Mouse (Mus musculus) limb, embryonic 10.5 days (tissue): ENCODE data around the gene Pkhd1. TPM values are rescaled to one million over a fixed set of nuclear protein-coding genes. Genes with fewer than 3 reads are reported as not detected.

ENCODE experiments used
- DNase-seq: peaks from one replicate; pipeline ENCODE4 v3.0.0-alpha.2; 2017; ENCODE audit warnings: low spot score
- H3K27ac ChIP-seq: fragments of 300-500 bp; sonication (generic); 2 replicates; pipeline ENCODE4 v1.5.1; 2016; ENCODE audit warnings: mild to moderate bottlenecking
- H3K27me3 ChIP-seq: fragments of 300-500 bp; sonication (generic); 2 replicates; pipeline ENCODE4 v1.6.1; 2016; ENCODE audit warnings: low read depth, mild to moderate bottlenecking; ENCODE audit not compliant: poor library complexity, severe bottlenecking
- H3K36me3 ChIP-seq: fragments of 300-500 bp; sonication (generic); 2 replicates; pipeline ENCODE4 v1.6.1; 2016; ENCODE audit warnings: mild to moderate bottlenecking, moderate library complexity
- H3K4me1 ChIP-seq: fragments of 300-500 bp; sonication (generic); 2 replicates; pipeline ENCODE4 v1.6.1; 2016
- H3K4me3 ChIP-seq: fragments of 300-500 bp; sonication (generic); 2 replicates; pipeline ENCODE4 v1.5.1; 2016; ENCODE audit warnings: mild to moderate bottlenecking, moderate library complexity
- H3K9me3 ChIP-seq: fragments of 300-500 bp; sonication (generic); replicated peaks from 2 replicates; pipeline ENCODE4 v1.6.1; 2016; ENCODE audit warnings: mild to moderate bottlenecking
- WGBS: fragments of 180-500 bp; shearing (Covaris S2); methylation state at CpG from one replicate; pipeline ENCODE4 v1.1.7; 2016; 5-methylcytosine and 5-hydroxymethylcytosine counted together
- polyA plus RNA-seq: library from polyadenylated mRNA; unstranded; fragments of >200 nt; fragmentation: Nextera tagmentation; extraction: Ambion mirVana; gene quantifications from 2 replicates; pipeline ENCODE4 v1.2.1, GENCODE M21; 2016

The Pkhd1 gene
- polyA plus RNA-seq, 1 experiment from 2014 or later = 0.04 TPM

DNA sequence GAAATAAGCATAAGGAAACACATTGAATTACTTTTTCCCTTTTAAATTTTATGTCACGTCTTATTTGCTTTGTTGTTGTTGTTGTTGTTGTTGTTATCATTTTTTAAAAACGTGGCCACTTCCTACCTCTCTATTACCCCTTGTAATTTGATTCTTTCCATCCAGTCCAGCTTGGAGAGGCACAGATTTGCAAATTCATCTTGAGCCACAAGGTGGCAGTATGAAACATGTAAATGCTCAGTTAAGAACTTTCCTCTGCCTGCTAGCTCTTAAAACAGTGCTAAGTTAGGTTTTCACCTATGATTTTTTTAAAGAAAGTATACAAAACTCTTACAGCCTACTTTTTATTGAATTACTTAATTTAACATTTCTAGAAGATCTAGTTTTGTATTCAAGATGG is 306.4 kb downstream of the Pkhd1 start:
- Histone ChIP-seq H3K4me3 (no peak overlapping the region), H3K27me3 (no peaks in the 10 kb centered on the region), H3K36me3 (no peaks in the 10 kb centered on the region), H3K4me1 (no peaks in the 10 kb centered on the region), H3K27ac (no peak overlapping the region), H3K9me3 (no peaks in the 10 kb centered on the region)
- 6% methylated on average over 2 of the region's 2 CpGs for WGBS
- peak; percentile 40 for DNase-seq

DNA sequence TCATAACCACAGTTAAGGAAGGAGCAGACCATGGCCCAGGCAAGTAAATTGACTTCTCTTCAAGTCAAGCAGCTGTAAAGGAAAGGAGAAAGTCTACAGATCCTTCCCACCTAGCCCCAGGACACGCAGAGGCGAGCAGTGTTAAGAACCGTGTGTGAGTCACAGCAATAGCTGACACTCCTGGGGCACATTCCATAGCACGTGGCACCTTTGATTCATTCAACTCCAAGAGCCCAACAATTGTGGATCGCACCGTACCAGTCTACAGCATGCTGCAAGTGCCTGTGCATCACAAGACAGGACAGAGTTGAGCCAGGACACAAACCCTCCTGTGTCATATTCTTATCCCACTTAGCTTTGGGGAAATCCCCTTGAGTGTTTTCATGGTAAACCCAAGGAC is 306.9 kb downstream of the Pkhd1 start:
- Histone ChIP-seq H3K9me3 (no peaks in the 10 kb centered on the region), H3K36me3 (no peaks in the 10 kb centered on the region), H3K27ac (no peak overlapping the region), H3K27me3 (no peaks in the 10 kb centered on the region), H3K4me1 (no peaks in the 10 kb centered on the region), H3K4me3 (no peak overlapping the region)
- no peak for DNase-seq
- 78% methylated on average over 6 of the region's 6 CpGs for WGBS

DNA sequence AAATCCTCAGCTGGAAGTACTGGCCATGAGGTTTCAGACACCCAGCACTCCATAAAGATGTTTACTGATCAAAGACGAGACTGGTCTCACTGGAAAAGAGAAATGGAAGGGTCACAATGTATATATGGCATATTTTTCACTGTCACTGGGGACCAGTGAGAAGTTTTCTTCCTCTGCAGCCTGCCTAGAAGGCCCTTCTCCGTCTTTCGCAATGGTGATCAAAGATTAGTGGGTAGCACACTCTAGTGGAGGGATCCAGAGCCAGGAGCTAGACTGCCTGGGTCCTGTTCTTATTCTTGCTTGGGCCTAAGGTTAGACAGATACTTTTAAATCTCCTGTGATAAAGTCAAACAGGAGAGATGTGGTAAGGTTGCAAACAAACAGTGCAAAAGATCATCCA is 311.7 kb downstream of the Pkhd1 start:
- 54% methylated on average over 3 of the region's 3 CpGs for WGBS

DNA sequence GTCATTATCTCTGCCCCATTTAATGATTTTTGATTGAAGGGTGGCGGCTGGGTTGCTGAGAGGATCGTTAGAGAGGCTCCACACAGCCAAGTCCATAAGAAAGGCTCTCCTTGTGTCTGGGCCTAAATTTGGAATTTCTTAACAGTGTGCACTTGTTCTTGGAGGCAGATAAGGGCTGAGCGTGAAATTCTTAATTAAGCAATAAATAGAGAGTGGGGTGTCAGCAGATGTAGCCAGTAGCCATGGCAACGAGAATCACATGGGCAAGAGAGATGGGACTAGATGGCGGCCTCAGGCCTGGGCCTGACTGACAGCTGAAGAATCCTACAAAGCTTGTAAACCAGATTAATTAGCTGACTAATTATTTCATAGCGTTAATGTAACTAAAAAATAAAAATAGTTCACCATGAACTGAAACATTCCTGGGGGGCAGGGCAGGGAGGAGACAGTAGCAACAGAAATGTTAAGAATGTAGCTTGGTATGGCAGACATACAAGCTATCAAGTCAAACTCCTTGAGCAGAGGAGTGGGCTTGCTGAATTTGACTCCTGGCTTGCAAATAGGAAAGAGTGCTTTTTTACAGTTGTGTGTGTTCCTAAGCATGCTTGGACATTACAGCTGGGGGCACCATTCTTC is 314.8 kb downstream of the Pkhd1 start:
- H3K4me3 ChIP-seq = no peak overlapping the region
- 75% methylated on average over 6 of the region's 6 CpGs for WGBS
- no peak for DNase-seq
- H3K4me1 ChIP-seq = peaks cover 2% of the 10 kb centered on the region; the same call in 1 of the 2 replicates
- no peaks in the 10 kb centered on the region for H3K27me3 ChIP-seq
- no peak overlapping the region for H3K27ac ChIP-seq
- H3K36me3 ChIP-seq = no peaks in the 10 kb centered on the region
- H3K9me3 ChIP-seq = no peaks in the 10 kb centered on the region

More for the DNA sequence above, 311.7 kb downstream of the Pkhd1 start:
- no peak for DNase-seq
- H3K4me3 ChIP-seq = no peak overlapping the region
- H3K36me3 ChIP-seq = no peaks in the 10 kb centered on the region
- H3K9me3 ChIP-seq = no peaks in the 10 kb centered on the region
- no peaks in the 10 kb centered on the region for H3K27me3 ChIP-seq
- no peak overlapping the region for H3K27ac ChIP-seq
- H3K4me1 ChIP-seq = peaks cover 2% of the 10 kb centered on the region; the same call in 1 of the 2 replicates

DNA sequence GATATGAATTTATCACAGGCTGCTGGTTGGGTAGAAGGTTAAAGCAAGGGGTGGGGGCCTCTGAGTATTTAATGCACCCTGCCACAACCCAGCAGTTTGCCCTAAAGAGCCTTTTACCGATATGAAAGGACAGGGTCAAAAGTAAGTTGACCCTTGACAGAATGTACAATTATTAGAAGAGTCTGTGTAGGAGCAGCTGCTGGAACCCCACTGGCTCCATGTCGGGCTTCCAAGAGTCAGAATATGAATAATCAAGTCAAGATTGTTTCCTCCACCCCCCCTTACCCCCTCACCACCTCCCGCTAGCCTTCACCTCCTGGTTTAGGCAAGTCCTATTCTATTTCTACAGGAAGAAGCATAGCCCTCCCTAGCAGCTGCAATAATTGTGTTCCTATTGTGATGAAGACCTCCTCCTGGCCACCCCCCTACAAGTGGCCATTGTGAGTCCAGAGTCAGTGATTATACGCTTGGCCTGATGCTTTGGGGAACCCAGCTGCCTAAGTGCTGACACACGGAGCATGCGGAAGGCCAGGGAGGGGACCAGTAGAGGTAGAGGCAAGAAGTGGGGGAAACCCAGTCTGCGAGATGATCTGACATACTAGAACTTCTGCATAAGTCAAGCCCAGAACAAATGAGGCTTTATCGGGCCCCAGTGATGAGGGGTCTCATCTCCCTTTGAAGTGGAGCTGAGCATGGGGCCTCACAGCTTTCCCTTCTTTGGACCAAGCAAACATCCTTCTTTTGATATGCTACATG is 315.5 kb downstream of the Pkhd1 start:
- Histone ChIP-seq H3K36me3 (no peaks in the 10 kb centered on the region), H3K9me3 (no peaks in the 10 kb centered on the region), H3K27ac (no peak overlapping the region), H3K4me1 (peaks cover 2% of the 10 kb centered on the region; the same call in 1 of the 2 replicates), H3K4me3 (no peak overlapping the region), H3K27me3 (no peaks in the 10 kb centered on the region)
- no peak for DNase-seq
- WGBS = 73% methylated on average over 8 of the region's 8 CpGs

DNA sequence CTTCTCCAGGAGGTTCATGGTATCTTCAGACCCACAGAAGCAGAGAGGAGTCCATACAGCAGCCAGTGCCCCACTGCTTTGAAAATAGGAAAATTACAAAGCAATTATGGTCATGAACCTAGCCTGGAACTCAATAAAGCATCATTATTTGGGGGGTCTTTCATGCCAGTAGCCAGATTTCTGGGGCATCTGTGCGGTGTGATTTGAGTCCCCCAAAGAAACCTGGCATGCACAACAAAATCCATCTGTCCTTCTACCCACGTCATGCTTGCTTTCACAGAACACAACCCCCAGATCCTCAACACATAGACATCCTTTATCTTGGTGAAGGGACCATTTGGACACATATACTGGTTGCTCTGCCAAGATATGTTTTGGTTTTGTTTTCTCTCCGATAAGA is 316.2 kb downstream of the Pkhd1 start:
- no peak for DNase-seq
- Histone ChIP-seq H3K4me1 (peaks cover 2% of the 10 kb centered on the region; the same call in 1 of the 2 replicates), H3K27me3 (no peaks in the 10 kb centered on the region), H3K36me3 (no peaks in the 10 kb centered on the region), H3K4me3 (no peak overlapping the region), H3K27ac (no peak overlapping the region), H3K9me3 (no peaks in the 10 kb centered on the region)
- 93% methylated on average over 3 of the region's 3 CpGs for WGBS

DNA sequence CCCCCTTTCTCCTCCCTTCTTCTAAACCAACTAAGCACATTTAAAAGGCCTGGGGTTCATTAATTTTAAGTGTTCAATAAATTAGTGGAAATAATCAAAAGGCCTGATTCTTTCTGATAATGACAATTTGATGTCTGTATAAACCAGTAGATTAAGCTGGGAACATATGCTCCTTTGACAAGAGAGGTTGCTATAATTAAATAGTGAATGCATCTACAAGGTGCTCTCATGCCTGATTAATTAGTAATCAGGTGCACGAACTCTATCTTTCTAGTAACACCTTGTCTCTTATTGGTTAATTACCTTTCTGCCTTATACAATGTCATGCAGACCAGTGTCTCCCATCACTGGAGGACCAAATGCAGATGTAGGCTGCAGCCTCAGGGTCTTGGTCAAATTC is 329.2 kb downstream of the Pkhd1 start:
- Histone ChIP-seq H3K27me3 (no peaks in the 10 kb centered on the region), H3K4me3 (no peak overlapping the region), H3K27ac (no peak overlapping the region), H3K36me3 (no peaks in the 10 kb centered on the region), H3K9me3 (no peaks in the 10 kb centered on the region), H3K4me1 (no peaks in the 10 kb centered on the region)
- DNase-seq = no peak
- WGBS = 90% methylated on average over 1 of the region's 1 CpGs

DNA sequence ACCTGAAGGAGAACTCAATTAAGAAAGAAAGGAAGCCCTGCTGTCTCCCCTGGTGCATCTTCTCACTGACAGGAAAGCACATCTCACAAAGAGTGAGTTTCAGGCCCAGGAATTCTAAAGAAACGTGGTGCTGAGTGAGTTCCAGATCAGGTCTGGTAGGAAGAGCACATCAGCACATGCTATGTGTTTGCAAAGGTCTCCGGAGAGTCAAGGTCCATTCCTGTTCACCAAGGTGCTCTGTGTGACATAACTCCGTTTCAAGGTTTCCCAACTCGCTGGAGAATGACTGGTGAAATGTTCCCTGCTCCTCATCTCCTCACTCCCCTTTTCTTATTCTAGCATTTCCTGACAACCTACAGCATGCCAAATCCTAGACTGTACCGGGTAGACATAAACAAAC is 357.5 kb downstream of the Pkhd1 start:
- H3K27me3 ChIP-seq = no peaks in the 10 kb centered on the region
- no peaks in the 10 kb centered on the region for H3K36me3 ChIP-seq
- H3K4me3 ChIP-seq = no peak overlapping the region
- H3K9me3 ChIP-seq = no peaks in the 10 kb centered on the region
- 76% methylated on average over 5 of the region's 5 CpGs for WGBS
- H3K4me1 ChIP-seq = no peaks in the 10 kb centered on the region
- H3K27ac ChIP-seq = no peak overlapping the region
- no peak for DNase-seq

DNA sequence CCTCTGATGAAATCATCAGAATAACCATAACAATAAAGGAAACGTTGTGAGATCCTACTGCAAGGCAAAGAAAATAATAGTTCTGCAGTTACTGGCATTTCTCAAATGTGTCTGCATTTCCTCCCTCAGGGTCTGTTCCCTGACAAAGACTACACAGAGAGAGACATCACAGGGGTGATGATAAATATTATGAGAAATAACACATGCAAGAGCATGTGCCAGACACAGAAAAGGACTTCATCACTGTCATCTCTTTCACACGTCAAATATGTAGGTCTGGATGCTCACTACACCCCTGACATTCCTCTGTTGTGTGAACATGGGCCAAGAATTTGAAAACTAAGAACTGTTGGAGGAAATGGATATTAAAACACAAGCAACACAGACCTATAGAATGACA is 369.7 kb downstream of the Pkhd1 start:
- Histone ChIP-seq H3K4me3 (no peak overlapping the region), H3K4me1 (no peaks in the 10 kb centered on the region), H3K9me3 (no peaks in the 10 kb centered on the region), H3K27ac (no peak overlapping the region), H3K27me3 (no peaks in the 10 kb centered on the region), H3K36me3 (no peaks in the 10 kb centered on the region)
- WGBS = 78% methylated on average over 2 of the region's 2 CpGs
- no peak for DNase-seq

DNA sequence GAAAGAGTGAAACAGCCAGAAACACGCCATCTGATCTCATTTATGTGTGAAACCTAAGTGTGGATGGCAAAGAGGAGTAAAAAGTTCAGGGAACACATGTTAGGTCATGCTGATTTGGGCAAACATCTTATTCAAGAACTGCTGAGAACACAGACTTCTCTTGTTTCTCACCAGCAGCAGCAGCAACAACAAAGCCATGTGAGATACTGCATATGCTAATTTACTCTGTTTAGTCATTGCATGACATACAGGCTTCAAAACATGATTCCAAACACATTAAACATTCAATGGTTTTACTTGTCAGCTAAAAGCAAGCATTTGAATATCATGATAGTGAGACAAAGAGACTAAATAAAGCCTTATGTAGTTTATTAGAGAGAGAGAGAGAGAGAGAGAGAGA is 401.2 kb downstream of the Pkhd1 start:
- Histone ChIP-seq H3K4me3 (no peak overlapping the region), H3K9me3 (no peaks in the 10 kb centered on the region), H3K27me3 (no peaks in the 10 kb centered on the region), H3K4me1 (no peaks in the 10 kb centered on the region), H3K27ac (no peak overlapping the region), H3K36me3 (no peaks in the 10 kb centered on the region)
- WGBS = 93% methylated on average over 1 of the region's 1 CpGs
- no peak for DNase-seq

DNA sequence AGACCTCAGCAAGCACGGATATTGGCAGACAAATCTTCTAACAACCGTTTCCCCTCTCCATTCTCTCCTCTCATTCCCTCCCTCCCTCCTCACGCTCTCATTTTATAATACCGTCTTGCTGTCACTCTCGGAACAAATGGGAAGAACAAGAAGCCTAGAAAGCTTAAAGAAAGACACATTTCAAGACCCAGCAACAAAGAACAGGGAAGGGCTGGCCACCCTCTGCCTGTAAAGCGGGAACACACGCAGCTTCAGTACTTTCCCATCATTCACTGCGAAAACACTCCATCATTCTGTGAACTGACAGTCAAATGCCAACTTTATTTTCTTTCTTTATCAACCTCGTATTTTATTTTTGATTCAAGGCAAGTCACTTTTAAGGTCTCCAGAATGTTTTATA is 427.4 kb downstream of the Pkhd1 start:
- 51% methylated on average over 9 of the region's 9 CpGs for WGBS
- no peak for DNase-seq
- no peaks in the 10 kb centered on the region for H3K27me3 ChIP-seq

DNA sequence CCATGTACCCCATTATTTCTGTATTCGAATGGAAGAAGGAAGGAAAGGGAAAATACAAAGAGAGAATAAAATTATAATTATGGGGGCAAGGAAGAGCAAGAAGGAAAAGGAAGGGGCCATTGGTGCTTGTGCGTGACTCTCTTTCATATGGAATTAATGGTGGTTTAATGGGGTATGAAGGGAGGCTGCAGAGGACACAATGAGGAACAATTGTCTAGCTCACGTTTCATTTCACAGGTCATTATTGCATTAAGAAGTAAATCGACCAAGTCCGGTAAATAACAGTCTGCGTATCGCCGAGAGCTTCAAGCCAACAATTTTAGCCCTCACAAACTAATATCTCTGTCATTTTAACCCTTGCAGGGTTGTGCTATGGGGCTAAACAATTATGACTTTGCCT is 437.7 kb downstream of the Pkhd1 start:
- no peaks in the 10 kb centered on the region for H3K9me3 ChIP-seq
- H3K4me1 ChIP-seq = peaks cover 5% of the 10 kb centered on the region; the same call in 1 of the 2 replicates
- no peak overlapping the region for H3K4me3 ChIP-seq
- WGBS = 82% methylated on average over 8 of the region's 8 CpGs
- no peaks in the 10 kb centered on the region for H3K27me3 ChIP-seq
- DNase-seq = no peak
- no peaks in the 10 kb centered on the region for H3K36me3 ChIP-seq
- H3K27ac ChIP-seq = no peak overlapping the region

More for the DNA sequence above, 427.4 kb downstream of the Pkhd1 start:
- H3K27ac ChIP-seq = no peak overlapping the region
- no peaks in the 10 kb centered on the region for H3K9me3 ChIP-seq
- H3K4me1 ChIP-seq = 0 out of 2 replicates have a peak, but pooled peaks cover 2% of the 10 kb centered on the region
- H3K4me3 ChIP-seq = no peak overlapping the region
- H3K36me3 ChIP-seq = no peaks in the 10 kb centered on the region

DNA sequence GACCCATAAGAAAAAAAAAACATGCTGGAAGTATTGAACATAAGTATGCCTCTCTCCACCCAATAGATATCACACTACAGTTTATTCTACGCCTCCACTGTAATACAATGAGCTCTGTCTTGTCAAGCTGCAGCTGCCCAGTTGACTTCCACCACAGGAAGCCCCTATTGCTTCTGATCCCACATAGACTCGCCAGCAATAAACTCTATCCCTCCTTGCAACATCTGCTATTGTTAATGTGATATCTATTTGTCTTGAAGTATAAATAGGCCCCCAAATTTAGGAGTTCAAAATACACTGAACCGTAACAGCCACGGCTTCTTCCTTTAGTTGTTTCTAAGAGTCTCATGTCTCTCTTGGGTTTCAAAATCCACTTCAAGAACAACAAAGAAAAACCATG is 446.7 kb downstream of the Pkhd1 start:
- Histone ChIP-seq H3K27me3 (no peaks in the 10 kb centered on the region), H3K9me3 (no peaks in the 10 kb centered on the region), H3K27ac (no peak overlapping the region), H3K4me3 (no peak overlapping the region), H3K36me3 (no peaks in the 10 kb centered on the region), H3K4me1 (no peaks in the 10 kb centered on the region)
- 89% methylated on average over 4 of the region's 4 CpGs for WGBS
- no peak for DNase-seq
